Mouse (Mus musculus) cerebellum, adult 11-12 months (tissue): ENCODE measurements around the gene Rps6kl1.

Experiments used
- DNase-seq: peaks from one replicate; pipeline ENCODE4 v3.0.0; 2022

The Rps6kl1 gene

DNA sequence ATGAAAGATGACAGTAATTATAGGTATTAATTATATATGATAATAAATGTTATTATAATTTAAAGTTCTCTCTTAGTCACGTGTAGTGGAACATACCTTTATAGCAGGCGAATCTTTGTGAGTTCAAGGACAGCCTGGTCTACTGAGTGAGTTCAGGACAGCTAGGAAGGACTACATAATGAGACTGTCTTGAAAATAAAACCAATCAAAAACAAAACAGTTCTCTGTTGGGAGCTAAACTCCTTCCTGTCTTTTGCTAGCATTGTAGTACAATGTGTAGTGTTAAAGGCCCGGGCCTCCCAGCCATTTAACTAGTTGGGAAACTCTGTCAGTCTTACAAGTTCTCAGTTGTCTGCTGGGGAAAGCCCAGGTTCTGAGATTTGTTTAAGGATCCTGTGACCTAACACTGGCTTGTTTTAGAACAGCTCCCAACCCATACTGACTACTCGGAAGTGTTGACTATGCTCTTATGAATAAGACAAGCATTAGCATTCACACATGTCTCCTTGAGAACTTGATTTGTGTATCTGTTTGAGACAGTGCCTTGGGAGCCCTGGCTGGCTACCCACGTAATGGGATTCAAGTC lies 49.5 kb downstream of the Rps6kl1 start:
- DNase-seq: no peak

DNA sequence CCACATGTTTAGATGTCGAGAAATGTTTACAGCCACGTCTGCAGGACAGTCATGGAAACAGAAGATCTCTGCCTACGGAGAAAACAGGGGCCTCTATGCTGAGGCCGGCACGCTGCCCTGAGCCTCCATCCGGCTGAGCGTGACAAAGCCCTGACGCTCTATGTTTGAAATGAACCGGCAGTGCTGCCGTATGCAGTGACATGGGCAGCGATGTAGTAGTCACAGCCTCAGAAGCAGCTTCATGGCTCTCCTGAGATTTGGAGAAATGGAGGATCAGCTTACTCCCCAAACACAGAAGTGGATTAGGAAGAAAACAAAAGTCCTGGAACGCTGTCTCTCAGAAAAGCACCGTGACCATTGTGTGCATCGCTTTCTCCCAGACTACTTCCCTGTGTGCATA lies 50.1 kb downstream of the Rps6kl1 start:
- no peak for DNase-seq

DNA sequence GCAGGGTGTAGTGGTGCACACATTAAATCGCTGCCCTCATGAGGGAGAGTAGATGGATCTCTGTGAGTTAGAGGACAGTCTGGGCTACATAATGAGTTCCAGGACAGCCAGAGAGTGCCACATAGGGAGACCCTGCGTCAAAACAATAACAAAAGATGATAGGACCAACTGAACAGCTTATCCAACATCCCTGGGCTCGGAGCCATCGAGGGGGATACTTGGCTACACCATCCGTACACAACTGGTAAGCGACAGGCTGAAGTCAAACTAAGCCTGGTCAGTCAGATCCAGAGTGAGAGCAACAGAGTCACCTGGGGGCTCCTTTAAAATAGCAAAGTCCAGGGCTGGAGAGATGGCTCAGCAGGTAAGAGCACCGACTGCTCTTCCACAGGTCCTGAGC lies 55.2 kb downstream of the Rps6kl1 start:
- DNase-seq: no peak

DNA sequence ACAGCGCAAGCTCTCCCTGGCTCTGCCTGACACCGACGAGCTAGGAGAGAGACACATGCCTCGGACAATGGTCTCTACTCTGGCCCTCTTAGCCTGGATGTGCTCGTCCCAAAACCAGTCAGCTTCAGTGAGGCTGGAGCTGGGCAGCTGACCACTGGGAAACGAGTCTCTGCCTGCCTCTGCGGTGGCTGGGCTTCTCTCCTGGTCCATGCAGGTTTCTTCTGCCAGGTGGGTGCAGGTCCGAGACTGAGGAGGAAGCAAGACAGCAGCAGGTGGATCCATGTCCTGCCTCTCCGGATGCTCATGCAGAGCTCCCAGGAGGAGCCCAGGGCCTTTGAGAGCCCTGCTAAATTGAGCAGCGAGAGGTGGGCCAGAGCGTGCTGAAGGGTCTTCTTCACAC lies 55.9 kb downstream of the Rps6kl1 start:
- DNase-seq: no peak

DNA sequence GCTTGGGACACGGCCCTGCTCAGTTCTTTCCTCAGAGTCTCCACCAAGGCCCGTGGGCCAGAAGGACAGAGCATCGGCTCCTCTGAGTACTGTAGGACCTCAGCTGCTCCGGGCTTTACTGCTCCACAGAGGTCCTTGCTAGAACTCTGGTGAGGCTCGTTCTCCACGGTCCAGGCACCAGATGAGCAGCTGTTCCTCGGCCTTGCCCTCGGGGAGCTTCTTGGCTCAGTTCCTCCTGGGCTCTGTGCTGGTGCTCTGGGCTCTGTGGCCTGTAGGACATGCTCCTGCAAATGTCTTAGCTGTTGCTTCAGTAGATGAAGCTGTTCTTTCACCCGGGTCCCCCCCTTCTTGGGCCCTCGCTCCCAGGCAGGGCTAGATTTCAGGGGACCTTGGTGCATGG lies 56.4 kb downstream of the Rps6kl1 start:
- no peak for DNase-seq

DNA sequence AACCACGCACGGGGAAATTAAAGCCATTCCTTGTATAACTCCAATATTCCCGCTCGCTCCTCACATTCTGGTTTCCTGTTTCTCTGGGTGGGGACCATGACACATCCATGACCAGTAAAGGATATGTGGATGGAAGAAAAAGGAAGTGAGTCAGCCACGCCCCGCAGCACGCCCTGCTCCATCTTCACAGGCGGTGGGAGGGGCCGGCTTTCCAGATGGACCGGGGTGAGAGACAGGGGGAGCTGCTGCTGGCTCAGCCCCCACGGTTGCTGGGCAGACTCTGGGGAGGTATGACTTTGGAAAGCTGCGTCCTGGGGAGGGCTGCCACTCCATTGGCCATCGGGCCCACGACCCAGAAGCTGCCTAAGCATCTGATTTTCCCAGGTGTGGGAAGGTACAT lies 57.1 kb downstream of the Rps6kl1 start:
- no peak for DNase-seq

DNA sequence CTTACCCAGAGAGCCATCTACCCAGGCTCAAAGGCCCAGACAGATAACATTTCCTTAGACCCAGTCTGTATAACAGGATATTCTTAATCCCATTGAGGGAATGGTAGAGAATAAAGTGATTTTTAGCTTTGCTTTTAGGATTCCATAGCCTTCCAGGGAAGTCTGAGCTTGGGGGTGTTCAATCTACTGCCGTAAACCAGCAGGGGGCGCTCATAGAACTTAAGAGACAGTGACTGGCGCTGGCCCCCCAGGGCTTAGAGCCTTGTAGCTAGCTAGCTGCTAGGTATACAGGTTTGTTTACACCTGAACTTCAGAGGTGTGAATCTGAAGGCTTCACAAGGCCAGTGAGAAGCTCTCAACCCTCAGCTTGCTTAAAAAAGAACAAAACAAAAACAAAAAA lies 58.9 kb downstream of the Rps6kl1 start:
- DNase-seq: peak; percentile 49

DNA sequence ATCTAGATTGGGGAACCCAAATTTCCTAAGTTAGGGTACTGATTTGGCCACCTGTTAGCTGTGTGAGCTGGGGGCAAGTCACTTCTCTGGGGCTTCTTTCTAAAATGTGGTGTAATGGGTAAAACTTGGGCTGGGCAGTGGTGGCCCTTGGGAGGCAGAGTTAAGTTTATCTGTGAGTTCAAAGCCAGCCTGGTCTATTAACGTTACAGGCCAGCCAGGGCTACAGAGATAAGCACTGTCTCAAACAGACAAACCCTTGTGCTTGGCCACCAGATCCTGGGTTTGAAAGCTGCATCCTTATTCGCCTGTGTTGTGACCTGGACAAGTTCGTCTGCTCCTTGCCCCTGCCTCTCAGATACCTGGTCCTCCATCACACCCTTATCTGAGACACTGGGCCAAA lies 59.9 kb downstream of the Rps6kl1 start:
- DNase-seq: no peak

DNA sequence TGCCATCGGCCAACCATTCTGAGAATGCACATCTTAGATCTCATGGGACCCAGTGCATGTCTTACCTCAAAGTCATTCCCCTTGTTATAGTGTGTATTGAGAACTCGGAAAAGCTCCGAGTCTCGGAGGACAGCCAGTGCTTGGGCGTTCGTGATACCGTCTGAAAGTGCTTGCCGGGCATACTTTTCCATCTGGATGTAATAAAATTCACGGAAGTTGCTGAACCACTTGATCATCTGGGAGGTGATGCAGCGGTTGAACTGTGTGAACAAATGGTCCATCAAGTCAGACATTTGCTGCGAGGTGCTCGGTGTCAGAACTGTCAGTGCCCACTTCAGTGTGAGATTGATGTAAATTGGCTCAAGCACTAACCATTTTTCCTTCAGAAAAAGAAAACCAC lies 63.2 kb downstream of the Rps6kl1 start:
- DNase-seq: no peak
